ENCODE assay signal across 20 mouse cellular contexts in the genomic region with DNA sequence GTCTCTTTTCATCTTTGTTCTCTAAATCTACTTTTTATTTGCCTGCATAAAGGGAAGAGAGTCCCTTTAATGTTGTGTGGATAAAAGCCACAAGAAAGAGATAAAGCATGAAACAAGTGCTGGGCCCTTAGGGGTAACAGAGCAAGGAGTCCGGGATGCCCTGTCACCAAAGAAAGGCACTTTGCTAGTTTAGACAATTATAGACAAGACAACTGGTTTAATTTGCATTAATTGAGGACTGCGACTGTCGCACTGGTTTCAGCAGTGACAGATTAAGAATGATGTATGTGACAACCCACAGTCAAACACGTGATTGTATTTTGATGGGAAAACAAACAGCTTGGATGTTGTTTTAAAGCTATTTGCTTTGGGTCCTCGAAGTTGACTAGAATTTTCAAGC.
DNase-seq lines count a peak whose midpoint lies in the region; ATAC-seq lines count a peak whose summit lies in the region.
"Had no signal": no experiment of that assay in that cellular context is flagged by ENCODE, and none has a peak within 500 bp of the region (broad histone marks: within the 10 kb centered on the region; RNA-seq: fewer than 3 reads in every experiment).

No protein-coding gene starts in this region.

- H3K36me3 ChIP-seq in forebrain, embryonic 14.5 days (ENCODE audit: control insufficient read depth, insufficient read depth, low read length) = no peaks in the 10 kb centered on the region
- H3K36me3 ChIP-seq in forebrain, embryonic 13.5 days (ENCODE audit: poor library complexity, severe bottlenecking) = no peaks in the 10 kb centered on the region
- H3K36me3 ChIP-seq in hindbrain, embryonic 14.5 days (replicated peaks; ENCODE audit: control insufficient read depth, insufficient read depth) = no peaks in the 10 kb centered on the region
- H3K36me3 ChIP-seq in hindbrain, embryonic 16.5 days (ENCODE audit: control insufficient read depth, insufficient read depth, low read length) = no peaks in the 10 kb centered on the region
- H3K36me3 ChIP-seq: forebrain, embryonic 12.5 days; hindbrain, embryonic 12.5 days; intestine, embryonic 15.5 days had no signal

- DNase-seq in forebrain, embryonic 14.5 days (ENCODE audit: low spot score) = peak; percentile 37
- peak; percentile 55 for DNase-seq in heart, adult 11 months
- no peak for DNase-seq in heart, postnatal 4 days
- DNase-seq in hindbrain, embryonic 14.5 days (ENCODE audit: low spot score) = peak; percentile 24
- DNase-seq in retina, postnatal 1 day = peak; percentile 25
- no peak for DNase-seq in retina, embryonic 14.5 days (ENCODE audit: low spot score)
- DNase-seq: adrenal gland, adult 8-10 months; adrenal gland, postnatal 25 days; cerebellum, adult 18-20 months; cerebellum, adult 9-10 months; gastrocnemius, postnatal 10 days; gastrocnemius, postnatal 36 days; kidney, adult 11 months had no signal

- H3K27ac ChIP-seq in forebrain, embryonic 14.5 days (ENCODE audit: low read depth, low read length) = no peak overlapping the region
- H3K27ac ChIP-seq in forebrain, embryonic 13.5 days = no peak overlapping the region
- H3K27ac ChIP-seq in hindbrain, embryonic 14.5 days = no peak overlapping the region
- no peak overlapping the region for H3K27ac ChIP-seq in hindbrain, embryonic 16.5 days (ENCODE audit: low read depth, low read length)
- H3K27ac ChIP-seq: forebrain, embryonic 12.5 days; hindbrain, embryonic 12.5 days; intestine, embryonic 15.5 days had no signal

- H3K4me3 ChIP-seq in forebrain, embryonic 14.5 days (ENCODE audit: low read depth, low read length) = no peak overlapping the region
- no peak overlapping the region for H3K4me3 ChIP-seq in forebrain, embryonic 13.5 days
- no peak overlapping the region for H3K4me3 ChIP-seq in hindbrain, embryonic 14.5 days (replicated peaks; ENCODE audit: low read length)
- no peak overlapping the region for H3K4me3 ChIP-seq in hindbrain, embryonic 16.5 days (ENCODE audit: low read length)
- H3K4me3 ChIP-seq: forebrain, embryonic 12.5 days; hindbrain, embryonic 12.5 days; intestine, embryonic 15.5 days had no signal

- ATAC-seq in forebrain, embryonic 14.5 days = no peak
- no peak for ATAC-seq in forebrain, embryonic 13.5 days
- no peak for ATAC-seq in hindbrain, embryonic 14.5 days (ENCODE audit: low FRiP score)
- ATAC-seq in hindbrain, embryonic 16.5 days = no peak
- ATAC-seq: activated CD4-positive, CD25-positive, alpha-beta regulatory T cell, adult 4 months; intestine, embryonic 15.5 days had no signal

- H3K4me2 ChIP-seq in forebrain, embryonic 14.5 days (ENCODE audit: low read length) = no peak overlapping the region
- H3K4me2 ChIP-seq in forebrain, embryonic 13.5 days = no peak overlapping the region
- H3K4me2 ChIP-seq in hindbrain, embryonic 14.5 days (replicated peaks) = no peak overlapping the region
- no peak overlapping the region for H3K4me2 ChIP-seq in hindbrain, embryonic 16.5 days (ENCODE audit: low read length)
- H3K4me2 ChIP-seq: forebrain, embryonic 12.5 days; heart, embryonic 11.5 days; hindbrain, embryonic 12.5 days; intestine, embryonic 15.5 days had no signal

- WGBS in forebrain, embryonic 14.5 days = 27% methylated on average over 5 of the region's 5 CpGs
- 26% methylated on average over 5 of the region's 5 CpGs for WGBS in forebrain, embryonic 13.5 days
- WGBS in hindbrain, embryonic 14.5 days = 19% methylated on average over 5 of the region's 5 CpGs
- WGBS in hindbrain, embryonic 16.5 days = 26% methylated on average over 5 of the region's 5 CpGs

- 0 out of 2 replicates have a peak, but pooled peaks cover 4% of the 10 kb centered on the region for H3K9me3 ChIP-seq in forebrain, embryonic 14.5 days (replicated peaks; ENCODE audit: control insufficient read depth, low read length)
- peaks cover 5% of the 10 kb centered on the region; the same call in 1 of the 2 replicates for H3K9me3 ChIP-seq in forebrain, embryonic 13.5 days (replicated peaks)
- H3K9me3 ChIP-seq in hindbrain, embryonic 14.5 days (ENCODE audit: control insufficient read depth, low read length) = peaks cover 6% of the 10 kb centered on the region; the same call in 1 of the 2 replicates
- H3K9me3 ChIP-seq in hindbrain, embryonic 16.5 days (ENCODE audit: control insufficient read depth, low read length) = peaks cover 4% of the 10 kb centered on the region; the same call in 1 of the 2 replicates
- H3K9me3 ChIP-seq: intestine, embryonic 15.5 days had no signal

- H3K9ac ChIP-seq in forebrain, embryonic 14.5 days (ENCODE audit: low read length) = no peak overlapping the region
- H3K9ac ChIP-seq in forebrain, embryonic 13.5 days = no peak overlapping the region
- H3K9ac ChIP-seq in hindbrain, embryonic 14.5 days = no peak overlapping the region
- H3K9ac ChIP-seq in hindbrain, embryonic 16.5 days (ENCODE audit: low read depth, low read length) = no peak overlapping the region
- H3K9ac ChIP-seq: forebrain, embryonic 12.5 days; hindbrain, embryonic 12.5 days; intestine, embryonic 15.5 days had no signal

- H3K4me1 ChIP-seq in forebrain, embryonic 14.5 days (ENCODE audit: control insufficient read depth, insufficient read depth, low read length) = peaks cover 15% of the 10 kb centered on the region
- peaks cover 34% of the 10 kb centered on the region for H3K4me1 ChIP-seq in forebrain, embryonic 13.5 days
- H3K4me1 ChIP-seq in hindbrain, embryonic 14.5 days (replicated peaks; ENCODE audit: control insufficient read depth, insufficient read depth, low read length) = peaks cover 4% of the 10 kb centered on the region; the same call in 1 of the 2 replicates
- H3K4me1 ChIP-seq in hindbrain, embryonic 16.5 days (ENCODE audit: control insufficient read depth, insufficient read depth, low read depth, low read length) = peaks cover 5% of the 10 kb centered on the region; the same call in 1 of the 2 replicates
- H3K4me1 ChIP-seq: intestine, embryonic 15.5 days had no signal

- 0 out of 2 replicates have a peak, but pooled peaks cover 3% of the 10 kb centered on the region for H3K27me3 ChIP-seq in forebrain, embryonic 14.5 days (replicated peaks; ENCODE audit: control insufficient read depth, insufficient read depth, low read length)
- H3K27me3 ChIP-seq in forebrain, embryonic 13.5 days = peaks cover 30% of the 10 kb centered on the region
- H3K27me3 ChIP-seq in hindbrain, embryonic 14.5 days (ENCODE audit: control insufficient read depth, insufficient read depth, low read length) = no peaks in the 10 kb centered on the region
- no peaks in the 10 kb centered on the region; the same call in 1 of the 2 replicates for H3K27me3 ChIP-seq in hindbrain, embryonic 16.5 days (replicated peaks; ENCODE audit: control insufficient read depth, insufficient read depth, low read length)
- H3K27me3 ChIP-seq: hindbrain, embryonic 12.5 days; intestine, embryonic 15.5 days had no signal

Comparison
In these comparisons a context has a peak if more than half of its experiments do, and no peak if none do; other contexts are left out.
1. DNase-seq: peak in forebrain, embryonic 14.5 days (single experiment), heart, adult 11 months (single experiment), hindbrain, embryonic 14.5 days (single experiment) and retina, postnatal 1 day (single experiment); none in heart, postnatal 4 days (single experiment) and retina, embryonic 14.5 days (single experiment).